Mouse (Mus musculus) lung, postnatal 4 days (tissue): ENCODE results near the gene Poglut1.
"Not testable (repeated sequence)": the region's sequence is repeated elsewhere in the genome, so short reads cannot be mapped to it uniquely, and the experiment has no call there.

Experiments
- DNase-seq, 2 experiments: peaks; one replicate each; pipeline ENCODE4 v3.0.0; 2021

Poglut1 gene

GRCm38 (mm10) chr16:38536544-38537146 lies 13.4 kb downstream of the Poglut1 start:
- peak; percentile 71 to 79 for DNase-seq

GRCm38 (mm10) chr16:38526264-38526663 lies 23.8 kb downstream of the Poglut1 start:
- DNase-seq = no peak

- peak; percentile 96 to 97 for DNase-seq
Measured at GRCm38 (mm10) chr16:38522129-38523084, 27.7 kb downstream of the Poglut1 start, which contains the start of gene Timmdc1. Timmdc1 (minus strand) TSS chr16:38522663.

GRCm38 (mm10) chr16:38521211-38521987 lies 28.7 kb downstream of the Poglut1 start:
- no peak for DNase-seq

- no peak for DNase-seq
Measured at GRCm38 (mm10) chr16:38519140-38519539, 30.9 kb downstream of the Poglut1 start.

GRCm38 (mm10) chr16:38510846-38511245 lies 39.2 kb downstream of the Poglut1 start:
- DNase-seq = no peak

- DNase-seq = peak; percentile 41 to 72
Measured at GRCm38 (mm10) chr16:38506041-38506634, 43.9 kb downstream of the Poglut1 start.

- no peak for DNase-seq
Measured at GRCm38 (mm10) chr16:38503528-38503927, 46.5 kb downstream of the Poglut1 start.

GRCm38 (mm10) chr16:38502469-38502868 lies 47.6 kb downstream of the Poglut1 start:
- no peak for DNase-seq

GRCm38 (mm10) chr16:38496604-38497140 lies 53.4 kb downstream of the Poglut1 start:
- DNase-seq = no peak

GRCm38 (mm10) chr16:38493890-38494289 lies 56.2 kb downstream of the Poglut1 start:
- DNase-seq = no peak

- DNase-seq = no peak
Measured at GRCm38 (mm10) chr16:38492551-38492950, 57.5 kb downstream of the Poglut1 start.

GRCm38 (mm10) chr16:38483582-38484309 lies 66.3 kb downstream of the Poglut1 start:
- peak; percentile 36 to 37 for DNase-seq

GRCm38 (mm10) chr16:38482780-38483562 lies 67.1 kb downstream of the Poglut1 start:
- DNase-seq = peak; percentile 26 to 43

- DNase-seq = no peak
Measured at GRCm38 (mm10) chr16:38481327-38481726, 68.7 kb downstream of the Poglut1 start.

- DNase-seq = no peak
Measured at GRCm38 (mm10) chr16:38478296-38478695, 71.8 kb downstream of the Poglut1 start.

- not testable (repeated sequence) for DNase-seq
Measured at GRCm38 (mm10) chr16:38477241-38477608, 72.8 kb downstream of the Poglut1 start.

- DNase-seq = peak; percentile 50 to 54
Measured at GRCm38 (mm10) chr16:38476312-38477240, 73.5 kb downstream of the Poglut1 start.

GRCm38 (mm10) chr16:38475681-38476311 lies 74.3 kb downstream of the Poglut1 start:
- no peak for DNase-seq
